Mouse (Mus musculus) forebrain, embryonic 11.5 days (tissue): ENCODE results near the gene Gm5849. TPM values are rescaled to one million over a fixed set of nuclear protein-coding genes. Genes with fewer than 3 reads are reported as not detected.
"Not testable (repeated sequence)": the region's sequence is repeated elsewhere in the genome, so short reads cannot be mapped to it uniquely, and the experiment has no call there.

ENCODE experiments used
- ATAC-seq: fragments of 200-750 bp; cut with Nextera tagmentation; replicated peaks from 2 replicates; pipeline ENCODE4 v1.8.0; 2017; ENCODE audit warnings: moderate TSS enrichment; ENCODE audit not compliant: low FRiP score
- DNase-seq: peaks from one replicate; pipeline ENCODE4 v3.0.0-alpha.2; 2017; ENCODE audit warnings: low spot score
- H3K27ac ChIP-seq: fragments of 300-500 bp; sonication (generic); 2 replicates; pipeline ENCODE4 v1.5.1; 2014; ENCODE audit warnings: low read depth, low read length
- H3K27me3 ChIP-seq: fragments of 300-500 bp; sonication (generic); 2 replicates; pipeline ENCODE4 v1.6.1; 2014; ENCODE audit warnings: mild to moderate bottlenecking, low read length, mixed read lengths; ENCODE audit not compliant: control insufficient read depth, insufficient read depth
- H3K36me3 ChIP-seq: fragments of 300-500 bp; sonication (generic); 2 replicates; pipeline ENCODE4 v1.6.1; 2014; ENCODE audit warnings: mild to moderate bottlenecking, low read length, moderate library complexity, mixed read lengths; ENCODE audit not compliant: control insufficient read depth, insufficient read depth
- H3K4me1 ChIP-seq: fragments of 300-500 bp; sonication (generic); replicated peaks from 2 replicates; pipeline ENCODE4 v1.6.1; 2014; ENCODE audit warnings: low read length, mixed read lengths; ENCODE audit not compliant: control insufficient read depth, insufficient read depth
- H3K4me2 ChIP-seq: fragments of 300-500 bp; sonication (generic); 2 replicates; pipeline ENCODE4 v1.6.1; 2014; ENCODE audit warnings: low read depth, mild to moderate bottlenecking, low read length, moderate library complexity, mixed read lengths; ENCODE audit not compliant: severe bottlenecking
- H3K4me3 ChIP-seq: fragments of 300-500 bp; sonication (generic); 2 replicates; pipeline ENCODE4 v1.5.1; 2014; ENCODE audit warnings: low read depth, low read length
- H3K9ac ChIP-seq: fragments of 300-500 bp; sonication (generic); 2 replicates; pipeline ENCODE4 v1.6.1; 2014; ENCODE audit warnings: low read length
- H3K9me3 ChIP-seq: fragments of 300-500 bp; sonication (generic); 2 replicates; pipeline ENCODE4 v1.6.1; 2016; ENCODE audit warnings: low read length, mixed read lengths; ENCODE audit not compliant: control insufficient read depth
- WGBS: fragments of 180-500 bp; shearing (Covaris S2); extraction: QIAGEN DNeasy Blood & Tissue Kit; methylation state at CpG from one replicate; pipeline ENCODE4 v1.1.7; 2014; 5-methylcytosine and 5-hydroxymethylcytosine counted together
- polyA plus RNA-seq: library from polyadenylated mRNA; unstranded; fragments of >200 nt; fragmentation: Nextera tagmentation; extraction: Ambion mirVana; gene quantifications from 2 replicates; pipeline ENCODE4 v1.2.1, GENCODE M21; 2014

Gene Gm5849
- not detected in 2 replicates for polyA plus RNA-seq

DNA sequence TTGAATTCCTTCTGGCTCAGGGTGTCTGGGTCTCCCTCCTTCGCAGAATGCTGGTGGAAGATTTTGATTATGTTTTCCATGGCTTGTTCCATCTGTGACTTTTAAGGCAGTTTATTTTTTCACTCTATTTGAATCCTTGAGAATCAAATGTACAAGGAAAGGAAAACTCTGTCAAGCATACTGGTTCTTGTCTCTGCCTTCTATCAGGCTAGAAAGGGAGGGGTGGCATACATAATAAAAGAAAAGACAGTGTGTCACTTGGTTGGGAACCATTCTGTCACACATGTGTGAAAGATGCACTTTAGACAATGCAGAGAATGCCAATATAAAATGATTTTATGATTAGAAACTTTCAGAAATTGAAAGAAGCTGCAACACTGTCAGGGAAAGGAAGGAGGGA is at the start of gene Gm5849:
Gene Gm5849 (minus strand): TSS at position 101 of the 400 bp plus-strand sequence.
- H3K9ac ChIP-seq, H3K9me3 ChIP-seq, H3K36me3 ChIP-seq, H3K4me2 ChIP-seq, H3K4me3 ChIP-seq, H3K4me1 ChIP-seq, ATAC-seq, DNase-seq, H3K27ac ChIP-seq, H3K27me3 ChIP-seq: not testable (repeated sequence)
- 86% methylated on average over 1 of the region's 1 CpGs for WGBS

DNA sequence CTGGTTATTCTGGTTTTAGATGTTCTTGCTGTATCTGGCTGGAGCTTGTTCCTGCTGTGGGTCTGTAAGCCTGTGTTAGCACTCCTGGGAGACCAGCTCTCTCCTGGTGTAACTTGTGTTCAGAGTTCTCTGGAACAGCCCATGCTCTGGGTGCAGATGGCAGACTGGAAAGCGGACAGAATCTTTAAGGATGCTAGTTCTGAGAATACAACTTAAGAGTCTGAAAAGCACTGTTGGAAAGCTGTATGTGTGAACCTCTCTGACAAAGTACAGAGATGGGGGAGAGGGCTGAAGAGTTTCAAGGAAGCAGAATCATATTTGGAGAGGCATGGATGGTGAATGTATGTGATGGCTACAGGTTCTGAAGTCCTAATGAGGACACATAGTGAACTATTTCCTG is 28.0 kb downstream of the Gm5849 start:
- Histone ChIP-seq H3K9ac (no peak overlapping the region), H3K9me3 (no peaks in the 10 kb centered on the region), H3K4me2 (no peak overlapping the region), H3K27ac (no peak overlapping the region), H3K27me3 (no peaks in the 10 kb centered on the region), H3K4me1 (no peaks in the 10 kb centered on the region), H3K36me3 (no peaks in the 10 kb centered on the region), H3K4me3 (no peak overlapping the region)
- ATAC-seq (no peak), DNase-seq (no peak)
- 88% methylated on average over 1 of the region's 1 CpGs for WGBS

DNA sequence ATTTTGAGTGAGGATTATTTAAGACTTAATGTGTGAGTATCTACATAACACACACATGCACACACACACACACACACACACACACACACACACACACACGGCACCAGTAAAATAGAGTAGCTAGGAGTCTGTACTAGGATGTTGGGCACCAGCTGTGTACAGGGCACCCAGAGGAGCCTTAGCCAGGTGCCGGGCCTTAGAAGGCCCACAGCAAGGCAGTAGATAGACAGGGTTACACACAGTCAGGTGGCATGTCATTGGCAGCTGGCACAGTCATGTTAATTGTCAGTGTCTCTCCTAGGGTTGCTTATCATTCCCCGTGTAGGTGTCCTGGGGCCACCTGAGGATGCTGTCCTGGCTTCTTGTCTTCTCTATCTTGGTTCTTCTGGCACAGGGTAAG is 51.1 kb downstream of the Gm5849 start, which contains the start of gene Pglyrp4:
Gene Pglyrp4 (plus strand): TSS at position 301 of the 400 bp plus-strand sequence.
- no peak within 1 kb of the TSS for H3K4me2 ChIP-seq
- no peak within 1 kb of the TSS for H3K4me3 ChIP-seq
- H3K9ac ChIP-seq, result no peak within 1 kb of the TSS
- 80% methylated on average over 3 of the region's 3 CpGs for WGBS
- H3K27ac ChIP-seq, result no peak within 1 kb of the TSS
- ATAC-seq (no peak), DNase-seq (no peak)
- no peaks in the 10 kb centered on the region for H3K9me3 ChIP-seq
- H3K27me3 ChIP-seq, result no peaks in the 10 kb centered on the region
- H3K36me3 ChIP-seq, result no peaks in the 10 kb centered on the region
- H3K4me1 ChIP-seq, result no peaks in the 10 kb centered on the region

Other genes with a start within 250 kb of the Gm5849 start
- gene S100a16, start 240.6 kb downstream of the Gm5849 start, polyA plus RNA-seq, result 28.8 and 30.8 TPM in 2 replicates
- gene S100a3, start 217.3 kb downstream of the Gm5849 start, polyA plus RNA-seq, result not detected in 2 replicates
- not detected in 2 replicates for gene S100a2, start 187.6 kb downstream of the Gm5849 start, polyA plus RNA-seq
- gene Gm42674, start 176.0 kb downstream of the Gm5849 start, polyA plus RNA-seq, result not detected in 2 replicates
- 0.69 and 1.9 TPM in 2 replicates for gene S100a4, start 174.1 kb downstream of the Gm5849 start, polyA plus RNA-seq
- gene S100a5, start 169.4 kb downstream of the Gm5849 start, polyA plus RNA-seq, result not detected in 2 replicates
- 24.3 and 27.0 TPM in 2 replicates for gene S100a6, start 165.0 kb downstream of the Gm5849 start, polyA plus RNA-seq
- not detected in 2 replicates for gene S100a7a, start 123.9 kb downstream of the Gm5849 start, polyA plus RNA-seq
- gene S100a8, start 108.9 kb downstream of the Gm5849 start, polyA plus RNA-seq, result 3.6 and 6.9 TPM in 2 replicates
- 1.6 and 2.9 TPM in 2 replicates for gene S100a9, start 82.2 kb downstream of the Gm5849 start, polyA plus RNA-seq
- gene Pglyrp4, start 51.0 kb downstream of the Gm5849 start, polyA plus RNA-seq, result not detected in 2 replicates